Mouse (Mus musculus) midbrain, embryonic 13.5 days (tissue): Measurements from ENCODE around the gene Drp2. TPM values are rescaled to one million over a fixed set of nuclear protein-coding genes. Genes with fewer than 3 reads are reported as not detected.

ENCODE experiments used
- ATAC-seq: fragments of 200-750 bp; cut with Nextera tagmentation; 2 replicates; pipeline ENCODE4 v1.8.0; 2017; ENCODE audit warnings: mild to moderate bottlenecking, moderate TSS enrichment, moderate library complexity
- H3K27ac ChIP-seq: fragments of 300-500 bp; sonication (generic); 2 replicates; pipeline ENCODE4 v1.5.1; 2015; ENCODE audit warnings: inconsistent platforms, mild to moderate bottlenecking, moderate library complexity
- H3K27me3 ChIP-seq: fragments of 300-500 bp; sonication (generic); 2 replicates; pipeline ENCODE4 v1.6.1; 2015; ENCODE audit warnings: mild to moderate bottlenecking, inconsistent platforms
- H3K36me3 ChIP-seq: fragments of 300-500 bp; sonication (generic); 2 replicates; pipeline ENCODE4 v1.6.1; 2015; ENCODE audit warnings: mild to moderate bottlenecking, inconsistent platforms
- H3K4me1 ChIP-seq: fragments of 300-500 bp; sonication (generic); replicated peaks from 2 replicates; pipeline ENCODE4 v1.6.1; 2015; ENCODE audit warnings: inconsistent platforms
- H3K4me2 ChIP-seq: fragments of 300-500 bp; sonication (generic); replicated peaks from 2 replicates; pipeline ENCODE4 v1.6.1; 2015; ENCODE audit warnings: moderate library complexity, mild to moderate bottlenecking, inconsistent platforms
- H3K4me3 ChIP-seq: fragments of 300-500 bp; sonication (generic); replicated peaks from 2 replicates; pipeline ENCODE4 v1.5.1; 2015; ENCODE audit warnings: mild to moderate bottlenecking, inconsistent platforms
- H3K9ac ChIP-seq: fragments of 300-500 bp; sonication (generic); replicated peaks from 2 replicates; pipeline ENCODE4 v1.6.1; 2015; ENCODE audit warnings: mild to moderate bottlenecking, inconsistent platforms
- H3K9me3 ChIP-seq: fragments of 300-500 bp; sonication (generic); 2 replicates; pipeline ENCODE4 v1.6.1; 2016; ENCODE audit warnings: mild to moderate bottlenecking, inconsistent platforms
- WGBS: fragments of 180-500 bp; shearing (Covaris S2); methylation state at CpG from one replicate; pipeline ENCODE4 v1.1.7; 2015; 5-methylcytosine and 5-hydroxymethylcytosine counted together
- polyA plus RNA-seq: library from polyadenylated mRNA; unstranded; fragments of >200 nt; fragmentation: Nextera tagmentation; extraction: Ambion mirVana; gene quantifications from 2 replicates; pipeline ENCODE4 v1.2.1, GENCODE M21; 2015

Gene Drp2
- 19.7 and 21.4 TPM in 2 replicates for polyA plus RNA-seq

- WGBS = 22% methylated on average over 15 of the region's 15 CpGs
- Histone ChIP-seq H3K27ac (peak within 1 kb of the TSS; percentile 82), H3K4me1 (0 out of 2 replicates have a peak, but pooled peaks cover 9% of the 10 kb centered on the region), H3K9me3 (no peaks in the 10 kb centered on the region), H3K4me2 (peak within 1 kb of the TSS; percentile 57), H3K27me3 (no peaks in the 10 kb centered on the region), H3K4me3 (peak within 1 kb of the TSS; percentile 42), H3K9ac (peak within 1 kb of the TSS; percentile 67), H3K36me3 (no peaks in the 10 kb centered on the region)
- ATAC-seq = peak; percentile 81
These were observed at the start of gene Drp2 for GRCm38 (mm10) chrX:134403863-134404583. TSS of gene Drp2 (plus strand) at chrX:134404551.

- ATAC-seq = no peak
- no peaks in the 10 kb centered on the region for H3K27me3 ChIP-seq
These were observed 45.0 kb upstream of the Drp2 start for GRCm38 (mm10) chrX:134359336-134359735.

GRCm38 (mm10) chrX:134362156-134362555, 42.2 kb upstream of the Drp2 start:
- H3K4me1 ChIP-seq = no peaks in the 10 kb centered on the region
- no peak overlapping the region for H3K27ac ChIP-seq
- no peak overlapping the region for H3K9ac ChIP-seq
- no peak overlapping the region for H3K4me2 ChIP-seq
- no peak overlapping the region for H3K4me3 ChIP-seq
- no peaks in the 10 kb centered on the region for H3K9me3 ChIP-seq
- 91% methylated on average over 4 of the region's 4 CpGs for WGBS
- no peaks in the 10 kb centered on the region for H3K36me3 ChIP-seq
- no peak for ATAC-seq
- H3K27me3 ChIP-seq = no peaks in the 10 kb centered on the region

More at GRCm38 (mm10) chrX:134359336-134359735, 45.0 kb upstream of the Drp2 start:
- H3K4me2 ChIP-seq = no peak overlapping the region
- no peaks in the 10 kb centered on the region for H3K4me1 ChIP-seq
- WGBS = 79% methylated on average over 4 of the region's 4 CpGs
- H3K4me3 ChIP-seq = no peak overlapping the region
- no peaks in the 10 kb centered on the region for H3K9me3 ChIP-seq
- no peak overlapping the region for H3K27ac ChIP-seq
- no peak overlapping the region for H3K9ac ChIP-seq
- no peaks in the 10 kb centered on the region for H3K36me3 ChIP-seq

GRCm38 (mm10) chrX:134365421-134365820, 38.9 kb upstream of the Drp2 start:
- no peaks in the 10 kb centered on the region for H3K9me3 ChIP-seq
- H3K4me3 ChIP-seq = no peak overlapping the region
- no peak overlapping the region for H3K4me2 ChIP-seq
- no peaks in the 10 kb centered on the region for H3K27me3 ChIP-seq
- no peaks in the 10 kb centered on the region for H3K36me3 ChIP-seq
- 59% methylated on average over 1 of the region's 1 CpGs for WGBS
- no peak for ATAC-seq
- no peak overlapping the region for H3K9ac ChIP-seq
- no peaks in the 10 kb centered on the region for H3K4me1 ChIP-seq
- no peak overlapping the region for H3K27ac ChIP-seq

GRCm38 (mm10) chrX:134366547-134366946, 37.8 kb upstream of the Drp2 start:
- ATAC-seq = no peak
- 87% methylated on average over 3 of the region's 3 CpGs for WGBS
- H3K27ac ChIP-seq = no peak overlapping the region
- no peak overlapping the region for H3K4me3 ChIP-seq
- H3K36me3 ChIP-seq = no peaks in the 10 kb centered on the region
- H3K4me1 ChIP-seq = no peaks in the 10 kb centered on the region
- no peak overlapping the region for H3K4me2 ChIP-seq
- no peaks in the 10 kb centered on the region for H3K27me3 ChIP-seq
- H3K9ac ChIP-seq = no peak overlapping the region
- no peaks in the 10 kb centered on the region for H3K9me3 ChIP-seq

GRCm38 (mm10) chrX:134371279-134371678, 33.1 kb upstream of the Drp2 start:
- H3K9ac ChIP-seq = no peak overlapping the region
- no peak overlapping the region for H3K4me3 ChIP-seq
- H3K4me1 ChIP-seq = no peaks in the 10 kb centered on the region
- H3K36me3 ChIP-seq = no peaks in the 10 kb centered on the region
- H3K27ac ChIP-seq = no peak overlapping the region
- H3K4me2 ChIP-seq = no peak overlapping the region
- no peaks in the 10 kb centered on the region for H3K9me3 ChIP-seq
- WGBS = 0% methylated on average over 2 of the region's 2 CpGs
- no peaks in the 10 kb centered on the region for H3K27me3 ChIP-seq
- ATAC-seq = no peak

- no peak for ATAC-seq
- H3K4me1 ChIP-seq = no peaks in the 10 kb centered on the region
- no peak overlapping the region for H3K9ac ChIP-seq
- H3K27ac ChIP-seq = no peak overlapping the region
- H3K4me3 ChIP-seq = no peak overlapping the region
- H3K4me2 ChIP-seq = no peak overlapping the region
- no peaks in the 10 kb centered on the region for H3K27me3 ChIP-seq
- no peaks in the 10 kb centered on the region for H3K9me3 ChIP-seq
- 85% methylated on average over 1 of the region's 1 CpGs for WGBS
- H3K36me3 ChIP-seq = no peaks in the 10 kb centered on the region
These were observed 30.2 kb upstream of the Drp2 start for GRCm38 (mm10) chrX:134374190-134374589.

GRCm38 (mm10) chrX:134384896-134385295, 19.5 kb upstream of the Drp2 start:
- no peak for ATAC-seq
- no peaks in the 10 kb centered on the region for H3K36me3 ChIP-seq
- no peak overlapping the region for H3K27ac ChIP-seq
- no peaks in the 10 kb centered on the region for H3K4me1 ChIP-seq
- H3K4me2 ChIP-seq = no peak overlapping the region
- no peak overlapping the region for H3K9ac ChIP-seq
- H3K9me3 ChIP-seq = no peaks in the 10 kb centered on the region
- H3K4me3 ChIP-seq = no peak overlapping the region
- WGBS = 91% methylated on average over 6 of the region's 6 CpGs
- H3K27me3 ChIP-seq = no peaks in the 10 kb centered on the region

- H3K27me3 ChIP-seq = no peaks in the 10 kb centered on the region
- H3K9ac ChIP-seq = no peak overlapping the region
- 70% methylated on average over 2 of the region's 2 CpGs for WGBS
- no peaks in the 10 kb centered on the region for H3K4me1 ChIP-seq
- no peaks in the 10 kb centered on the region for H3K36me3 ChIP-seq
- no peak overlapping the region for H3K4me3 ChIP-seq
- ATAC-seq = no peak
- H3K4me2 ChIP-seq = no peak overlapping the region
- no peak overlapping the region for H3K27ac ChIP-seq
- no peaks in the 10 kb centered on the region for H3K9me3 ChIP-seq
These were observed 5.4 kb upstream of the Drp2 start for GRCm38 (mm10) chrX:134398972-134399371.

GRCm38 (mm10) chrX:134404584-134404955, 219 bp downstream of the Drp2 start:
- WGBS = 30% methylated on average over 13 of the region's 14 CpGs
- peak overlapping the region; percentile 57 for H3K4me2 ChIP-seq
- peak; percentile 86 for ATAC-seq

GRCm38 (mm10) chrX:134409354-134409900, 5.1 kb downstream of the Drp2 start:
- WGBS = 73% methylated on average over 6 of the region's 6 CpGs
- H3K4me1 ChIP-seq = 0 out of 2 replicates have a peak, but pooled peaks cover 9% of the 10 kb centered on the region
- no peak overlapping the region for H3K4me3 ChIP-seq
- H3K9me3 ChIP-seq = no peaks in the 10 kb centered on the region
- no peak overlapping the region for H3K9ac ChIP-seq
- H3K36me3 ChIP-seq = no peaks in the 10 kb centered on the region
- no peak overlapping the region for H3K27ac ChIP-seq
- ATAC-seq = no peak
- H3K4me2 ChIP-seq = no peak overlapping the region
- no peaks in the 10 kb centered on the region; the same call in 1 of the 2 replicates for H3K27me3 ChIP-seq

More at GRCm38 (mm10) chrX:134404584-134404955, 219 bp downstream of the Drp2 start:
- Histone ChIP-seq H3K36me3 (no peaks in the 10 kb centered on the region), H3K4me3 (peak overlapping the region; percentile 42), H3K9me3 (no peaks in the 10 kb centered on the region), H3K4me1 (0 out of 2 replicates have a peak, but pooled peaks cover 9% of the 10 kb centered on the region), H3K27me3 (no peaks in the 10 kb centered on the region; the same call in 1 of the 2 replicates), H3K27ac (peak overlapping the region; percentile 82), H3K9ac (peak overlapping the region; percentile 67)

GRCm38 (mm10) chrX:134412096-134412495, 7.7 kb downstream of the Drp2 start:
- H3K27ac ChIP-seq = no peak overlapping the region
- H3K4me1 ChIP-seq = no peaks in the 10 kb centered on the region
- no peak overlapping the region for H3K9ac ChIP-seq
- no peaks in the 10 kb centered on the region for H3K36me3 ChIP-seq
- no peaks in the 10 kb centered on the region for H3K9me3 ChIP-seq
- H3K27me3 ChIP-seq = no peaks in the 10 kb centered on the region; the same call in 1 of the 2 replicates
- H3K4me3 ChIP-seq = no peak overlapping the region
- WGBS = 88% methylated on average over 1 of the region's 1 CpGs
- no peak for ATAC-seq
- no peak overlapping the region for H3K4me2 ChIP-seq
